Mouse (Mus musculus): ENCODE measurements at regions not wholly inside any gene's neighbourhood (a gene's known extent, or its start where the extent isn't known, plus 50 kb on each side); places are given as distances from the start of the nearest gene placed in this dataset.
"Not testable (repeated sequence)": the region's sequence is repeated elsewhere in the genome, so short reads cannot be mapped to it uniquely, and the experiment has no call there.

DNA sequence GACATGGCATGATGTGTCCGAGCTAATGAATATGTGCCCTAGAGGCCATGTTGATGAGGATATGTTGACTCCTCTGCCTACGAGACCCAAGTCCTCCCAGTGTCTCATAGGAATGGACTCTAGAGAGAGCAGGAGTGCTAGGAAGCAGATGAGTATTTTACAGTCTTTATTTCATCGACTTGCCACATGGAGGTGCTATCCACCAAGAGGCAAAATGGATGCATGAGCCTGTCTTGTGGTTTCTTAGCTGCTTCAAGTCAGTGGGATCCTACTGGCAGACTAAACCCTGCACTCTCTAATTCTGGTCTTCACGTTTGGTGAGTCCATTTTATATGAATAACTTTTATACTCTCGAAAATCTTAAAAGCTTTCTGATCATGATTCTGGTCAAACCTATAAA, 253.4 kb downstream of the Dad1 start:
- TF ChIP-seq CTCF (IDR thresholded peaks at IDR 0.05; ENCODE audit: extremely low read depth, insufficient read depth, insufficient read length, insufficient replicate concordance) (no peak), POLR2A (IDR thresholded peaks at IDR 0.05; ENCODE audit: low read depth, low read length) (no peak)
- Histone ChIP-seq H3K27ac (ENCODE audit: insufficient read depth, low read length) (no peak overlapping the region), H3K36me3 (ENCODE audit: control insufficient read depth, insufficient read depth, low read length) (no peaks in the 10 kb centered on the region), H3K27me3 (ENCODE audit: control insufficient read depth, insufficient read depth, low read length) (no peaks in the 10 kb centered on the region), H3K4me3 (ENCODE audit: extremely low read depth, insufficient read depth, insufficient read length) (no peak overlapping the region), H3K4me1 (ENCODE audit: control insufficient read depth, insufficient read depth, insufficient read length) (no peaks in the 10 kb centered on the region)
- no peak for DNase-seq (ENCODE audit: low read depth in 1 of 2, low spot score in 2 of 2)
- WGBS, result 76% methylated on average over 5 of the region's 5 CpGs

DNA sequence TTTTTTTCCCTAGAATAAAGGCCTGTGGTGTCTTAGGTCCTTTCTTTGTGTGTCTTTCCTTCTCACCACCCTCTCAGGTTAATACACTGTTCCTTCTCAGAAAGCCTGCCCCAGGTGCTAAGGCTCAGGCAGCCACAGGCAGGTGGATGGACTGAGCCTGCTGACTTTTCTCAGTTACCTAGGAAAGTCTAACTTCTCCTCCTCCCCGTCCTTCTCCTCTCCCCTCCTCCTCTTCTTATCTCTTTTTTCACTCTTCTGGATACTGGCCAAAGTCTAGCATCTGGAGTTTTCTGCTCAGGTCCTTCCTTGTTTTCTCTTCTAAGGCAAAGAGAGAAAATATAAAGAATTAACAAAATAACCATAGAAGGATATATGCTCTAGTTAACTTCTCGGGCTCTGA, 260.5 kb downstream of the Dad1 start:
- H3K4me1 ChIP-seq (ENCODE audit: control insufficient read depth, insufficient read depth, insufficient read length), result no peaks in the 10 kb centered on the region
- DNase-seq (ENCODE audit: low read depth in 1 of 2, low spot score in 2 of 2), result no peak
- H3K36me3 ChIP-seq (ENCODE audit: control insufficient read depth, insufficient read depth, low read length), result no peaks in the 10 kb centered on the region
- no peak overlapping the region for H3K27ac ChIP-seq (ENCODE audit: insufficient read depth, low read length)
- H3K4me3 ChIP-seq (ENCODE audit: extremely low read depth, insufficient read depth, insufficient read length), result no peak overlapping the region
- no peak for TF ChIP-seq CTCF (IDR thresholded peaks at IDR 0.05; ENCODE audit: extremely low read depth, insufficient read depth, insufficient read length, insufficient replicate concordance)
- TF ChIP-seq POLR2A (IDR thresholded peaks at IDR 0.05; ENCODE audit: low read depth, low read length), result no peak
- WGBS, result 56% methylated on average over 2 of the region's 2 CpGs
- H3K27me3 ChIP-seq (ENCODE audit: control insufficient read depth, insufficient read depth, low read length), result no peaks in the 10 kb centered on the region

DNA sequence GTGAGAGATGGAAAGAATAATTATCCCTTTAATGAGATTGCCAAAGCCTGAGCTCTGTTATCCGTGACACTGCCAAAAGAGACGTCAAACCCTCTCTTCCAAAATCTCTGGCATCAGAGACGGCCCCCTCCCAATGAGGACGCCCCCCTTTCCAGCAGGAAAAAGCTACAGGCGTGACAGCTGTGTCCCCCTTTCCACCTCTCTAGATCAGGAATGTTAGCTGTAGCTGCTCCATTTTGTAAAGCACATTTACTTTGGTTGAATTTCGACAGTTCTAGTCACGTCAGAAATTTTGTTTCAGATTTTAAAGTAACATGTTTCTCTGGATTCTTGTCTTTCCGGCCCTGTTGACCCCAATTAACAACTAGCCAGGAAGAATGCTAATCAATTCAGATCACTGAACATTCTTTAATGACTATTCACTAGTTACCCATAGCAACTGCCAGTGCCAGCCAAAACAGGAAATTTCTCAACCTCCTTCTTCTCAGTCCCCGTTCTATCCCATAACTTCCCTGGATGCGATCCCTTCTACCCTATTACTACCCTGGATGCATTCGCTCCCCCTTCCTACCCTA, 261.1 kb downstream of the Dad1 start:
- 86% methylated on average over 11 of the region's 11 CpGs for WGBS
- TF ChIP-seq CTCF (IDR thresholded peaks at IDR 0.05; ENCODE audit: extremely low read depth, insufficient read depth, insufficient read length, insufficient replicate concordance) (no peak), POLR2A (IDR thresholded peaks at IDR 0.05; ENCODE audit: low read depth, low read length) (no peak)
- Histone ChIP-seq H3K27ac (ENCODE audit: insufficient read depth, low read length) (no peak overlapping the region), H3K36me3 (ENCODE audit: control insufficient read depth, insufficient read depth, low read length) (no peaks in the 10 kb centered on the region), H3K4me3 (ENCODE audit: extremely low read depth, insufficient read depth, insufficient read length) (no peak overlapping the region), H3K27me3 (ENCODE audit: control insufficient read depth, insufficient read depth, low read length) (no peaks in the 10 kb centered on the region), H3K4me1 (ENCODE audit: control insufficient read depth, insufficient read depth, insufficient read length) (no peaks in the 10 kb centered on the region)
- DNase-seq (ENCODE audit: low read depth in 1 of 2, low spot score in 2 of 2), result no peak

DNA sequence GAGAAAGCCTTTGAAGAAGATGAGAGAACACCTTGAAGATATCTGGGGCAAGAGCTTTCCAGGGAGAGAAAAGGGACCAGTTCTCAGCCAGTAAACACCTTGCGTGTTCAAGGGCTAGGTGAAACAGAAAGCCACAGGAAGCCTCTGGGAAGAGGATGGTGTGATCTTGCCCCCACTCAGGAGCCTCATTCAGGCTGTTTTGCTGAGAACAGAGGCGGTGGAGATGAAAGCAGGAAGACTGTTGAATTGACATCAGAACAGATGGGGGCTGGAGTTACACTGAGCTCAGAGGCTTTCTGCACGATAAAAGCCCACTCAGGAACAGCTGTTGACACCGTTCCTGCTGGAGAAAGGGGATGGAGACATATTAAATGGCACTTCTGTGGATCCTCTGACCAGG, 262.5 kb downstream of the Dad1 start:
- Histone ChIP-seq H3K36me3 (ENCODE audit: control insufficient read depth, insufficient read depth, low read length) (no peaks in the 10 kb centered on the region), H3K27ac (ENCODE audit: insufficient read depth, low read length) (no peak overlapping the region), H3K27me3 (ENCODE audit: control insufficient read depth, insufficient read depth, low read length) (no peaks in the 10 kb centered on the region), H3K4me1 (ENCODE audit: control insufficient read depth, insufficient read depth, insufficient read length) (no peaks in the 10 kb centered on the region), H3K4me3 (ENCODE audit: extremely low read depth, insufficient read depth, insufficient read length) (no peak overlapping the region)
- 46% methylated on average over 4 of the region's 4 CpGs for WGBS
- no peak for TF ChIP-seq CTCF (IDR thresholded peaks at IDR 0.05; ENCODE audit: extremely low read depth, insufficient read depth, insufficient read length, insufficient replicate concordance)
- no peak for TF ChIP-seq POLR2A (IDR thresholded peaks at IDR 0.05; ENCODE audit: low read depth, low read length)
- DNase-seq (ENCODE audit: low read depth in 1 of 2, low spot score in 2 of 2), result no peak

DNA sequence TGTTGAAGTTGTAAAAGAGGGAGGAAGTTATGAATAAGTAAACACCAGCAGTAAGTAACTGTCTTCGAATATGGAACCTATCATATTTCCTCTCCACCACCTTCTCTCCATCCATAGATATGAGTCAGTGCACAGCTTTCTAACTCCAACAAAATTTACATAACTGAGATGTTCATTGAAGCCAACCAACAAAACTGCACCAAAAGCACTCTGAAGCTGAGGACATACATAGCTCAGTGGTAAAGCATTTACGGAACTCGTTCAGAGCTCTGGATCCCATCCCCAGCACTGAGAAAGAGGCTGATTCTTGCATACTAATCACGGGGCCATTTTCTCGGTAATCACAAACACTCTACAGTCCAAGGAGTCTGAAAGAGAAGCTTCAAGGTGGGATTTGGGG, 273.1 kb downstream of the Dad1 start:
- H3K36me3 ChIP-seq (ENCODE audit: control insufficient read depth, insufficient read depth, low read length), result no peaks in the 10 kb centered on the region
- H3K4me1 ChIP-seq (ENCODE audit: control insufficient read depth, insufficient read depth, insufficient read length), result no peaks in the 10 kb centered on the region
- TF ChIP-seq CTCF (IDR thresholded peaks at IDR 0.05; ENCODE audit: extremely low read depth, insufficient read depth, insufficient read length, insufficient replicate concordance) (no peak), POLR2A (IDR thresholded peaks at IDR 0.05; ENCODE audit: low read depth, low read length) (no peak)
- whole genome bisulfite sequencing, result 72% methylated on average over 5 of the region's 5 CpGs
- no peaks in the 10 kb centered on the region for H3K27me3 ChIP-seq (ENCODE audit: control insufficient read depth, insufficient read depth, low read length)
- no peak overlapping the region for H3K4me3 ChIP-seq (ENCODE audit: extremely low read depth, insufficient read depth, insufficient read length)
- no peak overlapping the region for H3K27ac ChIP-seq (ENCODE audit: insufficient read depth, low read length)
- no peak for DNase-seq (ENCODE audit: low read depth in 1 of 2, low spot score in 2 of 2)

DNA sequence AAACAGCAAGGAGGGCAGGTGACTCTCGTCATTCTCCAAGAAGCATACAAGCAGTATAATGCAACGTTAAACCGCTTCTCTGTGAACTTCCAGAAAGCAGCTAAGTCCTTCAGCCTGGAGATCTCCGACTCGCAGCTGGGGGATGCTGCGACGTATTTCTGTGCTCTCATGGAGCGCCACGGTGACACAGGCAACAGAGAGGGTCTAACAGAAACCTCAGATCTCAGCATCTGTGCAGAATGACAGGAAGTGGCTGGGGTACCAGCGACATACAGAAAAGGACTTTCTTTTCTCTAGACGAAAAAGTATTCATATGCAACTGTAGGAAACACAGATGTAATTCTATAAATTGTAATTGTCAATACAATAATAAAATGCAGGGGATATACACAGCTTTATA, 292.5 kb downstream of the Dad1 start:
- H3K36me3 ChIP-seq (ENCODE audit: control insufficient read depth, insufficient read depth, low read length); H3K4me1 ChIP-seq (ENCODE audit: control insufficient read depth, insufficient read depth, insufficient read length); H3K4me3 ChIP-seq (ENCODE audit: extremely low read depth, insufficient read depth, insufficient read length); H3K27me3 ChIP-seq (ENCODE audit: control insufficient read depth, insufficient read depth, low read length); DNase-seq (ENCODE audit: low read depth in 1 of 2, low spot score in 2 of 2): not testable (repeated sequence)
- WGBS, result 35% methylated on average over 11 of the region's 11 CpGs
- peak overlapping the region; percentile 66; the same call in 1 of the 2 replicates for H3K27ac ChIP-seq (ENCODE audit: insufficient read depth, low read length)

DNA sequence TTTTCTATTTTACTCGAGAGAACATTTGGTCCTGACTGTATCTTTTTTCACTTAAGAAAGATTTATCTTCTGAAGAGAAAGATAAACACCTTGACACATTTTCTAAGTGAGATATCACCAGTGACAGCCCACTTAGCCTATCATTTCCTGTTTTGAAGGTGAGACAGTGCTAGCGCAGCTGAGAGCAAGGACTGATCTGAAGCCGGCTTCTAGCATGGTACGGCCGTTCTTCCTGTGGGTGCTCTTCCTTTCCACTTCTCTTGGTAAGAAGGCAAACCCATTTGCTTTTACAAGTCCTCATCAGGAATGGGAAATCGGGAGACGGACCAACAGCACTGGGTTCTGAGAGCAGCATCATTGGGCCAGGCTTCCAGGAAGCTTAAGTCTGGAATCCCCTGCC, 293.1 kb downstream of the Dad1 start:
- 10% methylated on average over 7 of the region's 7 CpGs for WGBS
- Histone ChIP-seq H3K4me1 (ENCODE audit: control insufficient read depth, insufficient read depth, insufficient read length) (no peaks in the 10 kb centered on the region), H3K27me3 (ENCODE audit: control insufficient read depth, insufficient read depth, low read length) (no peaks in the 10 kb centered on the region), H3K36me3 (ENCODE audit: control insufficient read depth, insufficient read depth, low read length) (no peaks in the 10 kb centered on the region), H3K4me3 (ENCODE audit: extremely low read depth, insufficient read depth, insufficient read length) (peak overlapping the region; percentile 35), H3K27ac (ENCODE audit: insufficient read depth, low read length) (peak overlapping the region; percentile 66)
- no peak for DNase-seq (ENCODE audit: low read depth in 1 of 2, low spot score in 2 of 2)
- TF ChIP-seq POLR2A (IDR thresholded peaks at IDR 0.05; ENCODE audit: low read depth, low read length) (no peak), CTCF (IDR thresholded peaks at IDR 0.05; ENCODE audit: extremely low read depth, insufficient read depth, insufficient read length, insufficient replicate concordance) (no peak)

DNA sequence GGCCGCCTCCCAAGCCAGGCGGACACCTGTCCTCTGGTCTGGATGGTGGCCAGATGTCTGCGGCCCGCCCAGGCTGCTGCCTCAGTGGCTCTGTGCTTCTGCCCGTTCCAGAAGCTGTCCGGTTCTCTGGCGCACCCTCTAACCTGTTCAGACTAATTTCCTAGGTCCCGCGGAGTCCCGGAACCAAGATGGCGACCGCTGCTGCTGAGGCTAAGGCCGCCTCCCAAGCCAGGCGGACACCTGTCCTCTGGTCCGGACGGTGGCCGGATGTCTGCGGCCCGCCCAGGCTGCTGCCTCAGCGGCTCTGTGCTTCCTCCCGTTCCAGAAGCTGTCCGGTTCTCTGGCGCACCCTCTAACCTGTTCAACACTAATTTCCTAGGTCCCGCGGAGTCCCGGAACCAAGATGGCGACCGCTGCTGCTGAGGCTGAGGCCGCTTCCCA, 318.1 kb downstream of the Dad1 start:
- not testable (repeated sequence) for H3K27me3 ChIP-seq (ENCODE audit: control insufficient read depth, insufficient read depth, low read length); H3K27ac ChIP-seq (ENCODE audit: insufficient read depth, low read length); H3K36me3 ChIP-seq (ENCODE audit: control insufficient read depth, insufficient read depth, low read length); H3K4me1 ChIP-seq (ENCODE audit: control insufficient read depth, insufficient read depth, insufficient read length); H3K4me3 ChIP-seq (ENCODE audit: extremely low read depth, insufficient read depth, insufficient read length)
- DNase-seq (ENCODE audit: low read depth in 1 of 2, low spot score in 2 of 2), result peak in 1 of 2 experiments; percentile 77
- WGBS, result 93% methylated on average over 29 of the region's 29 CpGs

DNA sequence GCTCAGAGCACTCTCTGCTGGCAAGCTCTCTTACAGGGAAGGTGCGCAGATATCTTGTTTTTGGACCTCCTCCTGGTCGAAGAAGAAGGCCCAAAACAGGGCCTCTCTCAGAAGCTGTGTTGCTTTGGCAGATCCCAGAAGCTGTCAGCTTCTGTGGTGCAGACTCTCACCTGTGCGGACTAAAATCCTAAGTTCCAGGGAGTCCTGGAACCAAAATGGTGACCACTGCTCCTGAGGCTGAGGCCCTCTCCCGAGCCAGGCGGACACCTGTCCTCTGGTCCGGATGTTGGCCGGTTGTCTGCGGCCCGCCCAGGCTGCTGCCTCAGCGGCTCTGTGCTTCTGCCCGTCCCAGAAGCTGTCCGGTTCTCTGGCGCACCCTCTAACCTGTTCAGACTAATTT, 318.6 kb downstream of the Dad1 start:
- not testable (repeated sequence) for H3K27me3 ChIP-seq (ENCODE audit: control insufficient read depth, insufficient read depth, low read length); H3K27ac ChIP-seq (ENCODE audit: insufficient read depth, low read length); H3K36me3 ChIP-seq (ENCODE audit: control insufficient read depth, insufficient read depth, low read length); H3K4me3 ChIP-seq (ENCODE audit: extremely low read depth, insufficient read depth, insufficient read length); H3K4me1 ChIP-seq (ENCODE audit: control insufficient read depth, insufficient read depth, insufficient read length)
- peak in 1 of 2 experiments; percentile 63 for DNase-seq (ENCODE audit: low read depth in 1 of 2, low spot score in 2 of 2)
- 97% methylated on average over 10 of the region's 13 CpGs for WGBS

Data from spleen, adult 2 months (tissue).